Mouse (Mus musculus): ENCODE measurements around the gene Akt1s1. TPM values are rescaled to one million over a fixed set of nuclear protein-coding genes. Genes with fewer than 3 reads are reported as not detected.

The Akt1s1 gene
- polyA plus RNA-seq, 1 experiment from 2014 or later: 70.8 TPM

DNA sequence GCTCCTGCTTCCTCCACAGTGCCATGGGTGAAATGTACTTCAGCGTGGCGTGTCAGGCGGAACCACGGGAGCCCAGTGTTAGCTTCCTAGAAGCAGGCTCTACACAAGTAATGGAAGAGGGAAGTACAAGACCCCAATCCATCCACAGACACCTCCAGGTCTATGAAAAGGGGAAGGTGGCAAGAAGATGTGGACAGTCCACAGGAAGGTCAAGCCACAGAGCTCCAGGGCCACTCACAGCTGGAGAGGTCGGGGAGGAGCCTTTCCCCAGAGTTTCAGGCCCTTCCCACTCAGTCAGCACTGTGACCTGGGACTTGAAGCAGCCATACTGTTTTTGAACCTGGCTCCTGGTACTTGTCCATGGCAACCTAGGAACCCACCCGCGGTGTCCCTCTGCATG, 38.2 kb downstream of the Akt1s1 start:
- ATAC-seq (ENCODE audit: low FRiP score, low TSS enrichment) (no peak), DNase-seq (ENCODE audit: low spot score) (no peak)
- Histone ChIP-seq H3K4me2 (replicated peaks; ENCODE audit: low read depth) (no peak overlapping the region), H3K36me3 (ENCODE audit: control insufficient read depth, insufficient read depth, low read length) (peaks cover 7% of the 10 kb centered on the region; the same call in 1 of the 2 replicates), H3K27me3 (ENCODE audit: control insufficient read depth, insufficient read depth, low read length) (no peaks in the 10 kb centered on the region), H3K27ac (replicated peaks) (no peak overlapping the region), H3K9ac (ENCODE audit: low read length) (no peak overlapping the region), H3K4me3 (ENCODE audit: low read depth, low read length) (no peak overlapping the region), H3K4me1 (replicated peaks; ENCODE audit: control insufficient read depth, insufficient read depth) (peaks cover 6% of the 10 kb centered on the region), H3K9me3 (ENCODE audit: control insufficient read depth, low read length) (no peaks in the 10 kb centered on the region)
- WGBS: 88% methylated on average over 7 of the region's 7 CpGs
- TF ChIP-seq CTCF (IDR thresholded peaks at IDR 0.05; ENCODE audit: low read depth) (no peak), EP300 (optimal IDR thresholded peaks at IDR 0.05) (no peak)

- H3K4me1 ChIP-seq (replicated peaks; ENCODE audit: control insufficient read depth, insufficient read depth): peaks cover 6% of the 10 kb centered on the region
- 68% methylated on average over 13 of the region's 13 CpGs for WGBS
- H3K9ac ChIP-seq (ENCODE audit: low read length): no peak overlapping the region; the same call in 1 of the 2 replicates
- H3K4me2 ChIP-seq (replicated peaks; ENCODE audit: low read depth): no peak overlapping the region
- no peak for TF ChIP-seq CTCF (IDR thresholded peaks at IDR 0.05; ENCODE audit: low read depth)
- no peak for TF ChIP-seq EP300 (optimal IDR thresholded peaks at IDR 0.05)
- no peaks in the 10 kb centered on the region for H3K27me3 ChIP-seq (ENCODE audit: control insufficient read depth, insufficient read depth, low read length)
- H3K36me3 ChIP-seq (ENCODE audit: control insufficient read depth, insufficient read depth, low read length): peaks cover 5% of the 10 kb centered on the region; the same call in 1 of the 2 replicates
- no peak overlapping the region for H3K4me3 ChIP-seq (ENCODE audit: low read depth, low read length)
- ATAC-seq (ENCODE audit: low FRiP score, low TSS enrichment): peak; percentile 80
- H3K27ac ChIP-seq (replicated peaks): peak overlapping the region; percentile 69
- H3K9me3 ChIP-seq (ENCODE audit: control insufficient read depth, low read length): no peaks in the 10 kb centered on the region
- DNase-seq (ENCODE audit: low spot score): peak; percentile 79
Measured at GRCm38 (mm10) chr7:44888256-44889105, 39.7 kb downstream of the Akt1s1 start.

DNA sequence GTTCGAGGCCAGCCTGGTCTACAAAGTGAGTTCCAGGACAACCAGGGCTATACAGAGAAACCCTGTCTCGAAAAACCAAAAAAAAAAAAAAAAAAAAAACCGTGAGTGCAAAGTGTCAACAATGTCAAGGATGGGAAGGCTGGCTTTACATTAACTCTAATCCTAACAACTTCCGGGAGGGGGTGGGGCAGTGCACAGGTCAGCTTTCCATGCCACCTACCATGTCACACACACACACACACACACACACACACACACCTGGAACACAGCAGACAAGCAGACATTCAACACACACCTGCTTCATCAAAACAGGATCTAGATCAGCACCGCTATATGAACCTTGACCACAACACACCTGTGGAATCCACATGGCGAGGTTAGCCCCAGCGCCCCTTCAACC, 41.4 kb downstream of the Akt1s1 start:
- Histone ChIP-seq H3K9ac (ENCODE audit: low read length) (no peak overlapping the region), H3K4me1 (replicated peaks; ENCODE audit: control insufficient read depth, insufficient read depth) (peaks cover 6% of the 10 kb centered on the region), H3K4me2 (replicated peaks; ENCODE audit: low read depth) (0 out of 2 replicates have a peak overlapping the region, but pooled peaks have one; percentile 14), H3K4me3 (ENCODE audit: low read depth, low read length) (no peak overlapping the region), H3K27me3 (ENCODE audit: control insufficient read depth, insufficient read depth, low read length) (no peaks in the 10 kb centered on the region), H3K9me3 (ENCODE audit: control insufficient read depth, low read length) (no peaks in the 10 kb centered on the region), H3K27ac (replicated peaks) (no peak overlapping the region), H3K36me3 (ENCODE audit: control insufficient read depth, insufficient read depth, low read length) (peaks cover 2% of the 10 kb centered on the region; the same call in 1 of the 2 replicates)
- 76% methylated on average over 6 of the region's 7 CpGs for WGBS
- DNase-seq (ENCODE audit: low spot score) (peak; percentile 61), ATAC-seq (ENCODE audit: low FRiP score, low TSS enrichment) (no peak; the same call in 1 of the 2 replicates)
- TF ChIP-seq CTCF (IDR thresholded peaks at IDR 0.05; ENCODE audit: low read depth): no peak
- TF ChIP-seq EP300 (optimal IDR thresholded peaks at IDR 0.05): no peak

DNA sequence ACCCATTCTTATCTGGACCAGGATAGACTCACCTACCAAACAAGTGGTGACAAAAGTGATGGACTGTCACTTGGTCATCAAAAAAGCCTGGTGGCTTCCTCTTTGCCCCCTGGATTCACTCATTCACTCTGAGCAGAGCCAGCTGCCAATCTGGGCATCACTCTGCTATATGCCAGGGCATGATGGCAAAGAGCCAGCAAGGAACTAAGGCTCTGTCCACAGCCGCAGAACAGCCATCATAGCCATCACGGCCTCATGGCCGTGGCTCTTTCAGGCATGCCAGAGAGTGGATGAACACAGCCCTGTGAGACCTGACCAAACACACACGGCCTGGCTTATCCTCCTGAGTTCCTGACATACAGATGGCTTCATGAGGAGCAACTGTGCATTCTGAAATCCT, 41.9 kb downstream of the Akt1s1 start:
- no peaks in the 10 kb centered on the region for H3K9me3 ChIP-seq (ENCODE audit: control insufficient read depth, low read length)
- peaks cover 2% of the 10 kb centered on the region; the same call in 1 of the 2 replicates for H3K36me3 ChIP-seq (ENCODE audit: control insufficient read depth, insufficient read depth, low read length)
- no peaks in the 10 kb centered on the region for H3K27me3 ChIP-seq (ENCODE audit: control insufficient read depth, insufficient read depth, low read length)
- DNase-seq (ENCODE audit: low spot score) (peak; percentile 48), ATAC-seq (ENCODE audit: low FRiP score, low TSS enrichment) (no peak)
- WGBS: 73% methylated on average over 4 of the region's 4 CpGs
- TF ChIP-seq EP300 (optimal IDR thresholded peaks at IDR 0.05): no peak
- no peak for TF ChIP-seq CTCF (IDR thresholded peaks at IDR 0.05; ENCODE audit: low read depth)
- peak overlapping the region; percentile 41; the same call in 1 of the 2 replicates for H3K9ac ChIP-seq (ENCODE audit: low read length)
- peaks cover 6% of the 10 kb centered on the region for H3K4me1 ChIP-seq (replicated peaks; ENCODE audit: control insufficient read depth, insufficient read depth)
- peak overlapping the region; percentile 83 for H3K4me2 ChIP-seq (replicated peaks; ENCODE audit: low read depth)
- H3K27ac ChIP-seq (replicated peaks): no peak overlapping the region
- 0 out of 2 replicates have a peak overlapping the region, but pooled peaks have one; percentile 75 for H3K4me3 ChIP-seq (ENCODE audit: low read depth, low read length)

DNA sequence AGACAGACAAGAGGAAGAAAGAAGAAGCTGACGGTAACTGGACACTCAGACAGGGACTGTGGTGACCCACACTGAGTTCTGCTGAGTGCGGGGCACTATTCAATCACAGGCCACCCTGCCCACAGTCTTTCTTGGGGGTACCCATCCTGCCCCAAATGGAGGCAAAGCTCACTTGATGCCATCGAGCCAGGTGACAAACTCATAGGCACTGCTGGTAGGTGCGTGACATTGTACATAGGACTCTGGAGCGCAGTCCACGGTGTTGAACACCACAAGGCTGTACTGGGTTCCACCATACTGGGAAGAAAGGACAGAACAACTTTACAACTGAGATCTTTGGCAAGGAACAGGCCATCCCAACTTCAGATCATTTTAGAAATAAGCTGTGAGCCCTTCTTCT, 42.8 kb downstream of the Akt1s1 start:
- Histone ChIP-seq H3K4me1 (replicated peaks; ENCODE audit: control insufficient read depth, insufficient read depth) (peaks cover 6% of the 10 kb centered on the region), H3K9ac (ENCODE audit: low read length) (peak overlapping the region; percentile 87), H3K36me3 (ENCODE audit: control insufficient read depth, insufficient read depth, low read length) (peaks cover 2% of the 10 kb centered on the region; the same call in 1 of the 2 replicates), H3K27ac (replicated peaks) (peak overlapping the region; percentile 97), H3K27me3 (ENCODE audit: control insufficient read depth, insufficient read depth, low read length) (no peaks in the 10 kb centered on the region), H3K4me3 (ENCODE audit: low read depth, low read length) (peak overlapping the region; percentile 75), H3K9me3 (ENCODE audit: control insufficient read depth, low read length) (no peaks in the 10 kb centered on the region), H3K4me2 (replicated peaks; ENCODE audit: low read depth) (peak overlapping the region; percentile 83)
- TF ChIP-seq CTCF (IDR thresholded peaks at IDR 0.05; ENCODE audit: low read depth): no peak
- TF ChIP-seq EP300 (optimal IDR thresholded peaks at IDR 0.05): no peak
- DNase-seq (ENCODE audit: low spot score) (no peak), ATAC-seq (ENCODE audit: low FRiP score, low TSS enrichment) (no peak)
- WGBS: 12% methylated on average over 6 of the region's 6 CpGs
